Mouse (Mus musculus): ENCODE measurements around the gene Mrc1. TPM values are rescaled to one million over a fixed set of nuclear protein-coding genes. Genes with fewer than 3 reads are reported as not detected.

Mrc1 gene
- polyA plus RNA-seq, 1 experiment from 2014 or later, result 7.0 TPM

GRCm38 (mm10) chr2:14216653-14217052 lies 12.5 kb upstream of the Mrc1 start:
- no peaks in the 10 kb centered on the region for H3K4me1 ChIP-seq (replicated peaks)
- H3K9ac ChIP-seq, result no peak overlapping the region
- H3K4me3 ChIP-seq (replicated peaks), result no peak overlapping the region
- no peaks in the 10 kb centered on the region for H3K9me3 ChIP-seq
- WGBS, result 54% methylated on average over 3 of the region's 3 CpGs
- H3K4me2 ChIP-seq (replicated peaks), result no peak overlapping the region
- no peaks in the 10 kb centered on the region for H3K27me3 ChIP-seq (replicated peaks)
- H3K27ac ChIP-seq, result no peak overlapping the region
- H3K36me3 ChIP-seq, result no peaks in the 10 kb centered on the region
- peak; percentile 69 for ATAC-seq

- no peaks in the 10 kb centered on the region for H3K27me3 ChIP-seq (replicated peaks)
- no peaks in the 10 kb centered on the region for H3K36me3 ChIP-seq
- no peak overlapping the region for H3K4me3 ChIP-seq (replicated peaks)
- H3K9me3 ChIP-seq, result no peaks in the 10 kb centered on the region
- no peaks in the 10 kb centered on the region for H3K4me1 ChIP-seq (replicated peaks)
- H3K27ac ChIP-seq, result no peak overlapping the region
- H3K4me2 ChIP-seq (replicated peaks), result no peak overlapping the region
- ATAC-seq, result no peak
- WGBS, result 82% methylated on average over 6 of the region's 6 CpGs
- H3K9ac ChIP-seq, result no peak overlapping the region
These were observed 11.1 kb upstream of the Mrc1 start for GRCm38 (mm10) chr2:14218126-14218525.

- Histone ChIP-seq H3K4me3 (replicated peaks) (no peak overlapping the region), H3K27ac (no peak overlapping the region), H3K36me3 (no peaks in the 10 kb centered on the region), H3K4me1 (replicated peaks) (no peaks in the 10 kb centered on the region; the same call in 1 of the 2 replicates), H3K4me2 (replicated peaks) (no peak overlapping the region), H3K9ac (no peak overlapping the region), H3K9me3 (no peaks in the 10 kb centered on the region), H3K27me3 (replicated peaks) (no peaks in the 10 kb centered on the region)
- WGBS, result 73% methylated on average over 3 of the region's 4 CpGs
- no peak for ATAC-seq
These were observed 4.8 kb upstream of the Mrc1 start for GRCm38 (mm10) chr2:14224387-14224786.

- H3K4me2 ChIP-seq (replicated peaks), result no peak overlapping the region
- no peaks in the 10 kb centered on the region for H3K9me3 ChIP-seq
- no peaks in the 10 kb centered on the region for H3K36me3 ChIP-seq
- 0 out of 2 replicates have a peak overlapping the region, but pooled peaks have one; percentile 9 for H3K27ac ChIP-seq
- H3K27me3 ChIP-seq (replicated peaks), result no peaks in the 10 kb centered on the region
- WGBS, result 63% methylated on average over 6 of the region's 6 CpGs
- no peak for ATAC-seq
- no peak overlapping the region for H3K4me3 ChIP-seq (replicated peaks)
- H3K9ac ChIP-seq, result no peak overlapping the region
- H3K4me1 ChIP-seq (replicated peaks), result no peaks in the 10 kb centered on the region; the same call in 1 of the 2 replicates
These were observed 697 bp upstream of the Mrc1 start for GRCm38 (mm10) chr2:14228495-14228894.

- Histone ChIP-seq H3K4me1 (replicated peaks) (no peaks in the 10 kb centered on the region; the same call in 1 of the 2 replicates), H3K27ac (no peak overlapping the region), H3K27me3 (replicated peaks) (no peaks in the 10 kb centered on the region), H3K36me3 (no peaks in the 10 kb centered on the region), H3K9ac (no peak overlapping the region), H3K4me2 (replicated peaks) (no peak overlapping the region), H3K9me3 (no peaks in the 10 kb centered on the region), H3K4me3 (replicated peaks) (no peak overlapping the region)
- 92% methylated on average over 14 of the region's 14 CpGs for WGBS
- ATAC-seq, result no peak
These were observed 787 bp downstream of the Mrc1 start for GRCm38 (mm10) chr2:14229979-14230378.

GRCm38 (mm10) chr2:14232897-14233296 lies 3.7 kb downstream of the Mrc1 start:
- no peak overlapping the region for H3K4me3 ChIP-seq (replicated peaks)
- no peaks in the 10 kb centered on the region for H3K27me3 ChIP-seq (replicated peaks)
- H3K9me3 ChIP-seq, result no peaks in the 10 kb centered on the region
- no peak overlapping the region for H3K4me2 ChIP-seq (replicated peaks)
- no peaks in the 10 kb centered on the region; the same call in 1 of the 2 replicates for H3K4me1 ChIP-seq (replicated peaks)
- no peak for ATAC-seq
- no peaks in the 10 kb centered on the region for H3K36me3 ChIP-seq
- H3K27ac ChIP-seq, result no peak overlapping the region
- WGBS, result 72% methylated on average over 1 of the region's 1 CpGs
- no peak overlapping the region for H3K9ac ChIP-seq

- no peaks in the 10 kb centered on the region for H3K27me3 ChIP-seq (replicated peaks)
- no peak overlapping the region for H3K4me2 ChIP-seq (replicated peaks)
- ATAC-seq, result no peak
- no peaks in the 10 kb centered on the region; the same call in 1 of the 2 replicates for H3K4me1 ChIP-seq (replicated peaks)
- no peak overlapping the region for H3K9ac ChIP-seq
- WGBS, result 73% methylated on average over 2 of the region's 2 CpGs
- no peak overlapping the region for H3K27ac ChIP-seq
- no peaks in the 10 kb centered on the region for H3K9me3 ChIP-seq
- no peak overlapping the region for H3K4me3 ChIP-seq (replicated peaks)
- no peaks in the 10 kb centered on the region for H3K36me3 ChIP-seq
These were observed 4.8 kb downstream of the Mrc1 start for GRCm38 (mm10) chr2:14233983-14234382.

- ATAC-seq, result no peak
These were observed 6.1 kb downstream of the Mrc1 start for GRCm38 (mm10) chr2:14235319-14235718.

GRCm38 (mm10) chr2:14236920-14237319 lies 7.7 kb downstream of the Mrc1 start:
- Histone ChIP-seq H3K4me1 (replicated peaks) (no peaks in the 10 kb centered on the region), H3K36me3 (no peaks in the 10 kb centered on the region), H3K27me3 (replicated peaks) (no peaks in the 10 kb centered on the region), H3K4me2 (replicated peaks) (no peak overlapping the region), H3K4me3 (replicated peaks) (no peak overlapping the region), H3K27ac (no peak overlapping the region), H3K9me3 (no peaks in the 10 kb centered on the region), H3K9ac (no peak overlapping the region)
- ATAC-seq, result no peak
- WGBS, result 89% methylated on average over 4 of the region's 4 CpGs

More at GRCm38 (mm10) chr2:14235319-14235718, 6.1 kb downstream of the Mrc1 start:
- no peaks in the 10 kb centered on the region for H3K4me1 ChIP-seq (replicated peaks)
- WGBS, result 79% methylated on average over 5 of the region's 5 CpGs
- no peaks in the 10 kb centered on the region for H3K9me3 ChIP-seq
- H3K27me3 ChIP-seq (replicated peaks), result no peaks in the 10 kb centered on the region
- no peaks in the 10 kb centered on the region for H3K36me3 ChIP-seq
- H3K4me2 ChIP-seq (replicated peaks), result no peak overlapping the region
- no peak overlapping the region for H3K27ac ChIP-seq
- no peak overlapping the region for H3K4me3 ChIP-seq (replicated peaks)
- no peak overlapping the region for H3K9ac ChIP-seq

GRCm38 (mm10) chr2:14237723-14238122 lies 8.5 kb downstream of the Mrc1 start:
- WGBS, result 36% methylated on average over 4 of the region's 4 CpGs
- H3K27ac ChIP-seq, result no peak overlapping the region
- no peak for ATAC-seq

GRCm38 (mm10) chr2:14239151-14239550 lies 10.0 kb downstream of the Mrc1 start:
- Histone ChIP-seq H3K27me3 (replicated peaks) (no peaks in the 10 kb centered on the region), H3K9ac (no peak overlapping the region), H3K4me2 (replicated peaks) (no peak overlapping the region), H3K27ac (no peak overlapping the region), H3K9me3 (no peaks in the 10 kb centered on the region), H3K36me3 (no peaks in the 10 kb centered on the region), H3K4me3 (replicated peaks) (no peak overlapping the region), H3K4me1 (replicated peaks) (no peaks in the 10 kb centered on the region)
- ATAC-seq, result no peak
- 59% methylated on average over 5 of the region's 5 CpGs for WGBS

More at GRCm38 (mm10) chr2:14237723-14238122, 8.5 kb downstream of the Mrc1 start:
- H3K4me3 ChIP-seq (replicated peaks), result no peak overlapping the region
- H3K4me2 ChIP-seq (replicated peaks), result no peak overlapping the region
- H3K9me3 ChIP-seq, result no peaks in the 10 kb centered on the region
- H3K4me1 ChIP-seq (replicated peaks), result no peaks in the 10 kb centered on the region
- H3K36me3 ChIP-seq, result no peaks in the 10 kb centered on the region
- no peaks in the 10 kb centered on the region for H3K27me3 ChIP-seq (replicated peaks)
- no peak overlapping the region for H3K9ac ChIP-seq

GRCm38 (mm10) chr2:14244157-14244556 lies 15.0 kb downstream of the Mrc1 start:
- H3K36me3 ChIP-seq, result no peaks in the 10 kb centered on the region
- H3K4me1 ChIP-seq (replicated peaks), result no peaks in the 10 kb centered on the region
- H3K9me3 ChIP-seq, result no peaks in the 10 kb centered on the region
- H3K4me2 ChIP-seq (replicated peaks), result no peak overlapping the region
- no peak overlapping the region for H3K9ac ChIP-seq
- H3K4me3 ChIP-seq (replicated peaks), result no peak overlapping the region
- H3K27me3 ChIP-seq (replicated peaks), result no peaks in the 10 kb centered on the region
- ATAC-seq, result peak; percentile 76
- 81% methylated on average over 5 of the region's 5 CpGs for WGBS
- H3K27ac ChIP-seq, result no peak overlapping the region

- H3K4me2 ChIP-seq (replicated peaks), result no peak overlapping the region
- H3K27ac ChIP-seq, result no peak overlapping the region
- no peaks in the 10 kb centered on the region for H3K36me3 ChIP-seq
- no peaks in the 10 kb centered on the region for H3K9me3 ChIP-seq
- peak; percentile 23; the same call in 1 of the 2 replicates for ATAC-seq
- H3K4me3 ChIP-seq (replicated peaks), result no peak overlapping the region
- no peaks in the 10 kb centered on the region for H3K27me3 ChIP-seq (replicated peaks)
- no peak overlapping the region for H3K9ac ChIP-seq
- 82% methylated on average over 2 of the region's 2 CpGs for WGBS
- H3K4me1 ChIP-seq (replicated peaks), result no peaks in the 10 kb centered on the region
These were observed 15.5 kb downstream of the Mrc1 start for GRCm38 (mm10) chr2:14244668-14245067.
